Mouse (Mus musculus): ENCODE measurements around the gene Lpar3.
"Not testable (repeated sequence)": the region's sequence is repeated elsewhere in the genome, so short reads cannot be mapped to it uniquely, and the experiment has no call there.

Gene Lpar3

DNA sequence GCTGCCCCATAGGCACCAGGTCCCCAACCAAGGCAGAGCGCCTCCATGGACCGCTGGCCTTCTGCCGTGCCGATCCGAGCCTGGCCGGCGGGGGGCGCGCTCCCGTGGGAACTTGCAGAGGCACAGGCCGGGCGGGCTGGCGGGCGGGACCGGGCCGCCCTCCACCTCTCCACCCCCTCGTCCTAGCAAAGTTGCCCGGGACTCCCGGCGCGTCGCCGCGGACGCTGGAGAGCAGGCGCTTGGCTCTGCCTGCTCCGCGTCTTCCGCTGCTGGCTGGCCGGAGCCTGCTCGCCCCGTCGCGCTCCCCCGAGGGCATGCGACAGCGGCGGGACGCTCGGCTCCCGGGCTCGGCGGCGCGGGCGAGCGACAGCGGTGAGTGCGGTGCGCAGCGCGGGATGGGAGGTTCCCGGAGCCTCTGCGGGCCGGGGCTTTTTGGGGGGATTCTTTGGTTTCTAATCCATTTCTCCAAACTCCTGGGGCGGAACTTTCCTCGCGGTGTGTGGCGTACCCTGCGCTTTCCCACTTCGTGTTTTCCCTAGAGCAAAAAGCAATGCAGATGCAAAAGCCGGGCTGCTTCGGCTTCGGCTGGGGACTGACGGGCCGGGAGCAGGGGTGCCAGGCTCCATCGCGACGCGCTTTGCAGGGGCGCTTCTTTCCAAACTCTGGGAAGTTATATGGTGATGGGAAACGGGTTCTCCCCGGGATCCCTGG is at the start of gene Lpar3:
Gene Lpar3 (plus strand): TSS at position 188 of the 711 bp plus-strand sequence.
- DNase-seq: peak; percentile 52

DNA sequence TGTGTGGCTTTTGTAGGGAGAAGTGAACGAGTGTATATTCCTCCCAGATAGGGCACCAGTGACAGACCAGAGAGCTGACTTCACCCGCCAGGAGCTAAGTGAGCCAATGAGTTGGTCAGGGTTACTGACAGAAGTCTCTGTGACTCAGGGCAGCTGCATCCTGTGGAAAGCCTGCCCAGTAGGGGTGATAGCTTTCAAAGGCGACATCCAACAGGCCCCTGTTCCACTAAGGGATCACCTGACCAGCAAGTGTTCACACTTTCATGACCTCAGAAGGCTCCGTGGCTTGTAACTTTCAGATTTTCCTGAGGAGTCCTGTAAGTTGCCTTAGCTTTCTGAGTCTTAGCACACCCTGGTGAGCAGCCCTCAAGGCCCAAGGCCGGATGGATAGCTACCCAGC is 47.7 kb upstream of the Lpar3 start:
- no peak for DNase-seq

GRCm38 (mm10) chr3:146174215-146174614 is 46.5 kb upstream of the Lpar3 start:
- no peak for DNase-seq

- no peak for DNase-seq
Measured at GRCm38 (mm10) chr3:146177295-146177694, 43.5 kb upstream of the Lpar3 start.

GRCm38 (mm10) chr3:146177748-146178582 is 42.8 kb upstream of the Lpar3 start:
- DNase-seq: peak; percentile 91

DNA sequence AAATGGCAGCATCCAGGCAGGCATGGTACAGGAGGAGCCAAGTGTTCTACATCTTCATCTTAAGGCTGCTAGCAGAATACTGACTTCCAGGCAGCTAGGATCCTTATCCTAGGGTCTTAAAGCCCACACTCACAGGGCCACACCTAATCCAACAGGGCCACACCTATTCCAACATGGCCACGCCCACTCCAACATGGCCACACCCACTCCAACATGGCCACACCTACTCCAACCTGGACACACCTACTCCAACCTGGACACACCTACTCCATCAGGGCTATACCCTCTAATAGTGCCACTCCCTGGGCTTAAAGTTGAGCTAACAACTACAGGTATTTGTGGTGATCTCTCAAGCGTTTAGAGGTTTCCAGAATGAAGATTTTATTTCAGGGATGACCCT is 40.4 kb upstream of the Lpar3 start:
- no peak for DNase-seq

DNA sequence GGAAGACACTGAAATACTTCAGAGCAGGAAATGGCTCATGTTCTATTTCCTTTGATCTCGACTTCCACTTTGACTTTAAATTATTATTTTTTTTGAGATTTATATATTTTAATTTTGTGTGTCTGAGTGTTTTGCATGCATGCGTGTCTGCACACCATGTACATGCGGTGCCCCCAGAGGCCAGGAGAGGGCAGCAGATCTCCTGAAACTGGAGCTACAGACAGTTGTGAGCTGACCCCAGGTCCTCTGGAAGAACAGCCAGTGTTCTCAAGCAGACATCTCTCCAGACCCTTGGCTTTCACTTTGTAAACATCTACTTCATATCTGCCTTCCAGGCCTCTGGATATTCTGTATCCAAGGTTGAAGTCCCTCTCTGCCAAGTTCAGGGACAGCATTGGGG is 39.8 kb upstream of the Lpar3 start:
- peak; percentile 64 for DNase-seq

- peak; percentile 40 for DNase-seq
Measured at GRCm38 (mm10) chr3:146184992-146185657, 35.6 kb upstream of the Lpar3 start.

- DNase-seq: no peak
Measured at GRCm38 (mm10) chr3:146186033-146186432, 34.7 kb upstream of the Lpar3 start.

GRCm38 (mm10) chr3:146189933-146190332 is 30.8 kb upstream of the Lpar3 start:
- no peak for DNase-seq

DNA sequence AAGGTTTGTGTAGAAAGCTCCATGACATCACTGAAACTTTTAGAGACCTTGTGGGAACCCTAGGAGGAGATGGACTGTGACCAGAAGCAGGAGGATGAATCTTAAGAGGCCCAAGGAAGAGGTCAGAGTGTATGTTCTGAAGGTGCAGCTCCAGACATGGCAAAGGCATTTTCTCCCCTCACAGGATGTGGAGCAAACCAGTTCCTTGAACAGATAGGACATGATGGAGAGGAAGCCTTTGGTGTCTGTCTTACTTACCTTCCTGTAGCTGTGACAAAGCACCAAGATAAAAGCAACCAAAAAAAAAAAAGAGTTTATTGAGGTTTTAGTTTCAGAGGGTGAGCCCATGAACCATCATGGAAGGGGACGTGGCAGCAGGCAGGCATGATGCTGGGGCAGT is 28.3 kb upstream of the Lpar3 start:
- no peak for DNase-seq

GRCm38 (mm10) chr3:146195153-146195552 is 25.6 kb upstream of the Lpar3 start:
- DNase-seq: no peak

DNA sequence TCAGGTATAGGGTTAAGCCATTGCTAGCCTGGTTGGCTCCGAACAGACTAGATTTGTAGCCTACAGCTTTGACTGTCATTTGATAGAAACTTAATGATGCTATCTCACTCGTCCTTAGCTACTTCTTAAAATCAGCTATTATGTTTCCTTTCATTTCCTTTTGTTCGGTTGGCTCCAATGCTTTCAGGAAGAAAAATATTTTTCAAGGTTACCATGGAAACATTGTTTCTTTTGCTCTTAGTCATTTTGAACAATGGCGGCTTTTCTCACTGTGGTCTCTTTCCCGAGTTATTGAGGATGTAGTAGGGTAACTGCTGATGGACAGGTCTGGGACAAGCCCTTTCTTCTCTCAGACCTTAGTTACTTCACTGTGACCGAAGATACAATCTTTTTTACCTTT is 24.5 kb upstream of the Lpar3 start:
- DNase-seq: no peak

GRCm38 (mm10) chr3:146196780-146197743 is 23.7 kb upstream of the Lpar3 start:
- no peak for DNase-seq

- no peak for DNase-seq
Measured at GRCm38 (mm10) chr3:146197785-146198184, 23.0 kb upstream of the Lpar3 start.

- DNase-seq: no peak
Measured at GRCm38 (mm10) chr3:146198803-146199481, 21.8 kb upstream of the Lpar3 start.

DNA sequence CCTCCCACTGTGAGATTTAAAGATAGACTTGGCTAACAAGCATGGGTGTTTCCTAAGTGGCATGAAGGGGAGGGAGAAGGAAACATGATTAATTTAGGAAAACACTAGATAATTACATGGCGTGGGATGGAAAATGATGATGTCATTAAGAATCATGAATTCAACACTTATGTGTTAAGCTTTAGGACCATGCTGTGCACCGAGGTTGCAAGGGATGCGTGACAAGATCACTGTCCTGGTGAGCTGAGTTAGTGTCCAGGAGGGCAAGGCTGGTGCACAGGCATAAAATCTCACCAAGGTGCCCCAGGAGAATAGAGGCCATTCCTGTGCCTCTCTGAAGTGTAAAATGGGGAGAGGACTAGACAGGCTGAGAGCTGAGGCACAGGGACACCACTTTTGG is 21.3 kb upstream of the Lpar3 start:
- no peak for DNase-seq

DNA sequence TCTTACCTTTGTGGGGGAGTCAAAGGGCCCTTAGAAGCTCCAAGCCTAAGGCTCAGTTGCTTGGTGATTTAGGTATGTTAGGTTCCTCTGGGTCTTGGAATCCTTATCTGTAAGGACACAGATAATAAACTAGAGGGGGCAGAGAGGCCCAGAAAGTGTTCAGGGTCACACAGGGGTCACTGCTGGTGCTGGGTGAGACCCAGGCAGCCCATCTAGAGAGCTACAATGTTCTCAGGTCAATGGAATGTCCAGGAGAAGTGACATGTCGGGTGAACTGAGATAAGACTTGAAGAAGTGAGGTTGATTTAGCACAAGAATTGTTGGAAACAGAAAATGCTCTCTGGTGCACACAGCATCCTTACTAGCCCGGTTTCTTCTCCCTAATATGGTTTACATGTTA is 16.4 kb upstream of the Lpar3 start:
- DNase-seq: no peak

DNA sequence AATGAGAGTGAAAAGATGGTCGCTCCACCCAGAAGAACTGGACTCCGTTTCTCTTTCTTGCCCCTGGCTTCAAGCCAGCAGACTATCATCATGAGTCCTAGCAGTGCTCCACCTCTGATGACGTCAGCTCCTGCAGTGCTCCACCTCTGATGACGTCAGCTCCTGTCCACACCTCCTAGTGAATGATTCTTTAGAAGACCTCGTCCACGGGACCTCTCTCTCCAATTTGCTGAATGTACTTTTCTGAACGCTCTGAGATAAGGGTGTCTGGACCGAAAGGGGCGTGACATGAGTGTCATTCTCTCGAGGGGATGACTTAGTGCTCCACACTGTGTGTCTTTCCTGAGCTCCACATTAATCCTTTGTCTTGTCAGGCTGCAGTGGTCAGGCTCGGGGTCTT is 15.5 kb upstream of the Lpar3 start:
- DNase-seq: no peak

GRCm38 (mm10) chr3:146206635-146207034 is 14.1 kb upstream of the Lpar3 start:
- no peak for DNase-seq

- DNase-seq: no peak
Measured at GRCm38 (mm10) chr3:146207440-146207839, 13.3 kb upstream of the Lpar3 start.

GRCm38 (mm10) chr3:146209759-146210158 is 11.0 kb upstream of the Lpar3 start:
- not testable (repeated sequence) for DNase-seq

Measured in right cerebral cortex, postnatal 14 days (tissue).